In genomic region chr13:102113941-102114340, GRCm38 (mm10) we compare ENCODE assay signal across 13 mouse cellular contexts.
DNase-seq lines count a peak whose midpoint lies in the region; ATAC-seq and TF ChIP-seq lines count a peak whose summit lies in the region.
"Had no signal": no experiment of that assay in that cellular context is flagged by ENCODE, and none has a peak within 500 bp of the region (broad histone marks: within the 10 kb centered on the region; RNA-seq: fewer than 3 reads in every experiment).

No protein-coding gene starts in this region.

- no peak overlapping the region for H3K4me2 ChIP-seq in kidney, embryonic 15.5 days
- no peak overlapping the region for H3K4me2 ChIP-seq in liver, postnatal 0 days (ENCODE audit: low read depth, low read length)
- H3K4me2 ChIP-seq: hindbrain, embryonic 14.5 days; stomach, embryonic 15.5 days had no signal

- no peaks in the 10 kb centered on the region for H3K9me3 ChIP-seq in kidney, embryonic 15.5 days (replicated peaks)
- no peaks in the 10 kb centered on the region for H3K9me3 ChIP-seq in liver, postnatal 0 days (ENCODE audit: low read length)
- H3K9me3 ChIP-seq: megakaryocyte, embryonic 14.5 days; stomach, embryonic 15.5 days had no signal

- no peaks in the 10 kb centered on the region for H3K27me3 ChIP-seq in kidney, embryonic 15.5 days
- no peaks in the 10 kb centered on the region for H3K27me3 ChIP-seq in liver, postnatal 0 days (ENCODE audit: insufficient read depth, low read length)
- H3K27me3 ChIP-seq: megakaryocyte, embryonic 14.5 days; stomach, embryonic 15.5 days had no signal

- ATAC-seq in kidney, embryonic 15.5 days (replicated peaks; ENCODE audit: low FRiP score), result no peak
- no peak for ATAC-seq in liver, postnatal 0 days

- intact Hi-C loops in left cerebral cortex, postnatal 10 days (cut with DNase I), result no loop called here

- H3K9ac ChIP-seq in kidney, embryonic 15.5 days, result no peak overlapping the region
- no peak overlapping the region for H3K9ac ChIP-seq in liver, postnatal 0 days (replicated peaks)
- H3K9ac ChIP-seq: hindbrain, embryonic 14.5 days; stomach, embryonic 15.5 days had no signal

- TF ChIP-seq CTCF in liver, postnatal 0 days (IDR thresholded peaks at IDR 0.05; ENCODE audit: low read depth), result no peak

- DNase-seq in kidney, adult 18-20 months, result peak; percentile 40
- DNase-seq in adrenal gland, postnatal 10 days, result peak; percentile 32
- peak; percentile 58 to 79 for DNase-seq in kidney, adult 8-10 months
- peak; percentile 89 for DNase-seq in lung, postnatal 25 days (ENCODE audit: low spot score)
- DNase-seq in liver, postnatal 0 days, result no peak
- DNase-seq in left cerebral cortex, postnatal 10 days (ENCODE audit: extremely low spot score in 1 of 2, low spot score in 2 of 2), result no peak
- DNase-seq: cerebellum, postnatal 10 days; retina, postnatal 1 day had no signal

- no peak for TF ChIP-seq EP300 in liver, postnatal 0 days (IDR thresholded peaks at IDR 0.05; ENCODE audit: low read depth)

- no peaks in the 10 kb centered on the region for H3K36me3 ChIP-seq in kidney, embryonic 15.5 days
- H3K36me3 ChIP-seq in liver, postnatal 0 days (replicated peaks; ENCODE audit: insufficient read depth, low read length), result no peaks in the 10 kb centered on the region
- H3K36me3 ChIP-seq: stomach, embryonic 15.5 days had no signal

- 76% methylated on average over 5 of the region's 5 CpGs for WGBS in kidney, embryonic 15.5 days
- 87% methylated on average over 5 of the region's 5 CpGs for WGBS in liver, postnatal 0 days (ENCODE audit: insufficient replicate concordance)

- H3K4me3 ChIP-seq in kidney, embryonic 15.5 days (replicated peaks), result no peak overlapping the region
- no peak overlapping the region for H3K4me3 ChIP-seq in liver, postnatal 0 days (ENCODE audit: low read depth, low read length)
- H3K4me3 ChIP-seq: megakaryocyte, embryonic 14.5 days; myocyte; stomach, embryonic 15.5 days had no signal

- no peaks in the 10 kb centered on the region for H3K4me1 ChIP-seq in kidney, embryonic 15.5 days
- H3K4me1 ChIP-seq in liver, postnatal 0 days (ENCODE audit: insufficient read depth), result no peaks in the 10 kb centered on the region
- H3K4me1 ChIP-seq: megakaryocyte, embryonic 14.5 days; stomach, embryonic 15.5 days had no signal

- no peak overlapping the region for H3K27ac ChIP-seq in kidney, embryonic 15.5 days
- no peak overlapping the region for H3K27ac ChIP-seq in liver, postnatal 0 days (ENCODE audit: low read depth)
- H3K27ac ChIP-seq: hindbrain, embryonic 14.5 days; stomach, embryonic 15.5 days had no signal

Comparison
In these comparisons a context has a peak if more than half of its experiments do, and no peak if none do; other contexts are left out.
1. DNase-seq: peak in kidney, adult 18-20 months (single experiment), adrenal gland, postnatal 10 days (single experiment), kidney, adult 8-10 months (2 of 2) and lung, postnatal 25 days (single experiment); none in liver, postnatal 0 days (single experiment) and left cerebral cortex, postnatal 10 days (0 of 2).